Mouse (Mus musculus) layer of hippocampus, adult 18-20 months (tissue): ENCODE results near the gene Bri3bp. TPM values are rescaled to one million over a fixed set of nuclear protein-coding genes. Genes with fewer than 3 reads are reported as not detected.
A peak's percentile ranks its signal among the peaks of the same experiment; 100 is the strongest.
"Not testable (repeated sequence)": the region's sequence is repeated elsewhere in the genome, so short reads cannot be mapped to it uniquely, and the experiment has no call there.

Experiments used
- DNase-seq, 2 experiments: peaks; one replicate each; pipeline ENCODE4 v3.0.0; 2022; ENCODE audit warnings: low spot score in 2 of 2
- total RNA-seq, 2 experiments: library from RNA; stranded (reverse); gene quantifications; 2 replicates each; pipeline ENCODE4 v1.2.3; 2021

Gene Bri3bp
- total RNA-seq, 2 experiments from 2014 or later = 92.7 to 107 TPM

DNA sequence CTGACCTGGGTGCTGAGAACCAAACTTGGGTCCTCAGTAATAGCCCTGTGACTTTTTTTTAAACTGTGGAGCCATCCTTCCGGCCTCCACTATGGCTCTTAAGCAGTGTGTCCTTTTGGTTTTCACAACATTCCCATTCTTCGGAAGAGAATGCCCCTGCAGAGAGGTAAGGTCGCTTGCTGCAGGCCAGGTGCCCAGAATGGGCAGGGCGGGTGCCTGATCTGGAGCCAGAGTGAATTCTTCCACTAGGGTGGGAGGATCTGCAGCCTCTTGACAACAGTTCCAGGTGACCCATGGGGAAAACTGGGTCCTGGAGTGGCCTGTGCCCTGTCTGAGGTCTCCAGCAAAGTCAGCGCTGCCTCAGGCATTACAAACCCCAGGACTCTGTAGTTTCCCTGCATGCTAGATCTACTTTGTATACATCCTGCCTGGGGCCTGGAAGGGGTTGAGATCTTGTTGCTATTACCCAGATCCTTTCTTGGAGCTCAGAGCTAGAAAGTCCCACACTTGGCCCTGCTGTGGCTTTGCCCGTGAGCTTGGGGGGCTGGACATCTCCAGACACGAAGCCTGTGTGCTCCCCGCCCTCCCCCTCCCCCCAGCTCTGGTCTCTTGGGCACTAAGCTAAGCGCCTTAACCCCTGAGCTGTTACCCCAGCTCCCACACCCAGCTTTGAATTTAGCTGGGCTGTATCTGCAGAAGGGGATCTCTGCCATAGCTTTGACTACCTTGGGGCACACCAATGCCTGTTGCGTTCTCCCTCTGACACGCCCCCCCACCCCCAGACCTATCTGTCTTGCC is 39.3 kb downstream of the Bri3bp start:
- DNase-seq = no peak

DNA sequence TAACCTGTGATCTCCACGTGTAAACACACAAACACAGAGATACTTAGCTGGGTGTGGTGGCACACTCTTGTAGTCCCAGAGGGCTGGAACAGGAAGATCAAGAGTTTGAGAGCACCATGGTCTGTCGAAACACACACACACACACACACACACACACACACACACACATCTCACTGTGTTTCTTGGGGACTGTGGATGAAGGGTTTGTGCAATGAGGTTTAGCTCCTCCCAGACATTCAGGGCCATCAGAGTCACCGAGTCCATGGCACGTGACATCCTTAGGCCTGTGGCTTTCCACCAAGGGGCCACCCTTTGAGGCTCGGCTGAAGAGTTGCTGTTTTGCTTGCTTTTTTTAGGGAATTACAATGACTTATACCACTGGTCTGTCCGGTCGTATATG is 41.1 kb downstream of the Bri3bp start:
- DNase-seq = no peak

DNA sequence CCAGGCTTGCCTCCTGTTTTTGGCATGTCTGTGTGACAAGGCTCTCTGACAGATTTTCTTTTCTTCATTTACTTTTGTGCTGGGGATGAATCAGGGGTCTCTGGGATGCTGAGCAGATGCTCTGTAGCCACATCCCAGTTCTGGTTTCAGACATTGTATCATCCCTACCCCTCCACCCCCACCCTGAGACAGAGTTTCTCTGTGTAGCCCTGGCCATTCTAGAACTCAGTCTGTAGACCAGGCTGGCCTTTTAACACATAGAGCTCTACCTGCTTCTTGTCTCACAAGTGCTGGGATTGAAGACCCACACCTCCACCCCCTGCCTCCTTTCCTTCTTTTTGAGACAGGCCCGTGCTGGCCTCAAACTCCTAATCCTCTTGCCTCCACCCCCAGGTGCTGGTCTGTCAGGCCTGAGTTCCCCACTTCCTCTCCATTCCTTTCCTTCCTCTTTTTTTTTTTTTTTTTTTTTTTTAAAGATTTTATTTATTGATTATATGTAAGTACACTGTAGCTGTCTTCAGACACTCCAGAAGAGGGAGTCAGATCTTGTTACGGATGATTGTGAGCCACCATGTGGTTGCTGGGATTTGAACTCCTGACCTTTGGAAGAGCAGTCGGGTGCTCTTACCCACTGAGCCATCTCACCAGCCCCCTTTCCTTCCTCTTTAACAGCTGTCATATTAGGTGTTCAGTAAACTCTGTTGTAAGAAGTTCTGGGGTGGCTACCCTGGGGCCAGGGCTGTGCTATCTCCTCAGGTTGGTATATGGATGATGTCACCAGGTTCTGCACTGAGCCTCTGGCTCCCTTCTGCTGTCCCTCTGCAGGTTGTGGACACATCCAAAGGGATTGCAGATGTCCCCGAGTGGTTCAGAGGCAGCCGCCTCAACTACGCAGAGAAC is 42.6 kb downstream of the Bri3bp start:
- no peak for DNase-seq

DNA sequence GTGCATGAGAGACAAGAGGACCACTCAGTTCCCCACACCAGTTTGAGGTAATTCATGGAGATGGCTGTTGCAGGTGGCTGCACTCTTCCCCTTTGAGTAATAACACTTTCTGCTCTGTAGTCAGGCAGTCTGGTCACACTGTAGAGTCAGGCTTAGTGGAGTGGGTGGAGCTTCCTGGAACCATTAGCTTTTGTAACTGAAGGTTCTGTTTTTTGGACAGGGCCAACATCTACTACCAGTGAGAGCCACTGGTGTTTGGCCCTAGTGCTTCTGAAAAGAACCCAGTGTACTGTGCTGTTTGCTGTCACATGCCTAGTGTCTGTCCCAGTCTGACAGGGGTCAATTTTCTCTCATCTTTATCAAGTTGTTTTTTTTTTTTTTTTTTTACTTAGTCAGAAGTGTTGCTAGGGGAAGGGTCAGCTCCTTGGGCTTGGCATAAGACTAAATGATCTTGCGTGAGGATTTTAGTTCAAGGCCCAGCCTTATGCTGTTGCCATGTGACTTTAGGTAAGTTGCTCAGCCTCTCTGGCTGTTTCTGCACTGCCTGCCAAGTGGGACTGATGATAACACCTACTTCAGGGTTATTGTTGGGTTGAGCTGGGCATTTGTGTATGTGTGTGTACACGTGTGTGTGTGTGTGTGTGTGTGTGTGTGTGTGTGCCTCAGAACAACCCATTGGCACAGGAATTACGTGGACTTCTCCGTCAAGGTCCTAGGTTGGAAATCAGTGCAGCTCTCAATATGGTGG is 43.8 kb downstream of the Bri3bp start:
- DNase-seq = no peak

DNA sequence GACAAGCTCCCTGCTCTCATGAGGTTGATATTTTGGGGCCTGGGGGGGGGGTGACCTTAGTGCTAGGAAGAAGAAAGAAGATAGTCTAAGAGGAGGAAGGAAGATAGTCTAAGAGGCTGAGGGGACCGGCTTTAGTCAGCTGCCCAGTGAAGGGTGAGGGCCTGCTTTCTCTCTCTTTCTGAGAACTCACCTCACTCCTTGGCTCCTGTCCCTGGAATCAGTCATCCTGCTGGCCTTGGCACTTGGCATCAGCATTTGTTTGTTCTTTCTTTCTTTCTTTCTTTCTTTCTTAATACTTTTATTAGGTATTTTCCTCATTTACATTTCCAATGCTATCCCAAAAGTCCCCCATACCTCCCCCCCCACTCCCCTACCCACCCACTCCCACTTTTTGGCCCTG is 44.7 kb downstream of the Bri3bp start:
- DNase-seq = no peak

DNA sequence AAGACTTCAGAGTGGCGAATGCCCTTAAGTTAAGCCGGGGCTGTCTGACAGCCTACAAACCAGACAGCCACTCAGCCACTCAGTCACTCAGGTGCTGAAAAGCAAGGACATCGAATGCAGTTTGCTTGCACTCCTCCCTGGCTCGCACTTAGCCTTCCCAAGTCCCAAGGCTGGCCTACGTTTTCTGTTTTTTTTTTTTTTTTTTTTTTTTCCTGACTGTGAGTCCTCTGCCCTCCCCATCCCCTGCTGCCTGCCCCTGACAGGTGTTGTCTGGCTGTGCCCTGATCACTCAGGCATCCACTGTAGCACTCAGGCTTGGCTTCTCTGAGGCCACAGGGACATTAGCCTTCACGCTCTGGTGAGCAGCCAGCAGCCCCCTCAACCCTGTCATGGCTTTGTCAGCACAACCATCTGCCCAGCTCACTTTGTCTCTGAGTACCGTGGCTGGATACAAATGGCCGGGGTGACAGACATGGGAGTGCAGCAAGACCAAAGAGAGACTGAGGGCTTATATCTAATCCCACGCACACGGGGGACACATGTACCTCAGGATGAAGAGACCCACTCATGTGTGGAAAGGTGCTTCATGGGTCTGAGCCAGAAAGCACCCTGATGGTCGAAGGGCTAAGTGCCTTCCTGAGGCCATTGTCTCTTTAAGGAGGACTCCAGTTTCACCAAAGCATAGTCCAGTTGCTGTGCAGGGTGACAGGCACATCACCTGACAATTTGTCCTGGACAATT is 46.2 kb downstream of the Bri3bp start:
- DNase-seq = no peak

DNA sequence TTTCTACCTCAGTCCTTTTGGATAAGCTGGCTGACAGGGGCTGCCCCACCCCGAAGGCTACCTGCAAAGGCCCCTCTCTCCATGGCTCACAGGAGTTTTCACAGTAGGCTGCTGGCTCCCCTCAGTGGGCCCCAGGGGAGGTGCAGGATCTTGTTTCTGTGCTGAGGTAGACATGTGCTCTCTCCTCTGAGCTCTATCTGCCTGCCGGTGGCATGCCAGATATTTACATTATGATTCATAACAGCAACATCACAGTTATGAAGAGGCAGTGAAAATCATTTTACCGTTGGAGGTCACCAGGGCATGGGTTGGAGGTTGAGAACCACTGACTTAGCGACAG is 46.7 kb downstream of the Bri3bp start:
- no peak for DNase-seq

DNA sequence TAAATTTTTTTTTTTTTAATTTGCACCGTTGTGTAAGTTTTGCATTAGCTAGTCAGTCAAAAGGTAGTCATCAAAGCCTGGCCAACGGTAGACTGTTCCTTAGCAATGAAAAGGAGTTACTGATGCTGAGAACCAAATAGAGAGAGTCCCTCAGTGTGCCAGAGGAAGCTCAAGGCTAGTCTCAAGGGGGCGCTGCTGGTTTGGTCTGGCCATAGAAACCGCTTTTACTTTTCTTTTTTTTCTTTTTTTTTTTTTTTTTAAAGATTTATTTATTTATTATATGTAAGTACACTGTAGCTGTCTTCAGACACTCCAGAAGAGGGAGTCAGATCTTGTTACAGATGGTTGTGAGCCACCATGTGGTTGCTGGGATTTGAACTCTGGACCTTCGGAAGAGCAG is 47.6 kb downstream of the Bri3bp start:
- not testable (repeated sequence) for DNase-seq

DNA sequence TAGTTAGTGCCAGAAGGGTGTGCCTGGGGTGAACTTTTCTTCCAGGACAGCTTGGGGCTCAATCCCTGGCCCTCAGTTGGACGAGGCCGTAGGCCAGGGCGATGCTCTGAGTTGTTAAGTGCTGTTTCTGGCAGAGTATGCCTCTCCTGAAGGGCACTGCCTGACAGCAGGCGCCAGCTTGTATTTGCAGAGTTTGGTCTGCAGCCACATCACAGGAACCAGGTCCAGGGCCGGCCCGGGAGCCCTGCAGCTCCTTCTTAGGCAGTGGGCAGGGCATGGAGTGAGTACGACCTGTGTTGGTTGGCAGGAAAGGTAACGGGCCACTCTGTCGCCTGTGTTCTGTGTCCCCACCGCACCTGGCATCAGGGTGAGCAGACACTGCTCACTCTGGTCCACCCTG is 49.7 kb downstream of the Bri3bp start:
- DNase-seq = no peak

DNA sequence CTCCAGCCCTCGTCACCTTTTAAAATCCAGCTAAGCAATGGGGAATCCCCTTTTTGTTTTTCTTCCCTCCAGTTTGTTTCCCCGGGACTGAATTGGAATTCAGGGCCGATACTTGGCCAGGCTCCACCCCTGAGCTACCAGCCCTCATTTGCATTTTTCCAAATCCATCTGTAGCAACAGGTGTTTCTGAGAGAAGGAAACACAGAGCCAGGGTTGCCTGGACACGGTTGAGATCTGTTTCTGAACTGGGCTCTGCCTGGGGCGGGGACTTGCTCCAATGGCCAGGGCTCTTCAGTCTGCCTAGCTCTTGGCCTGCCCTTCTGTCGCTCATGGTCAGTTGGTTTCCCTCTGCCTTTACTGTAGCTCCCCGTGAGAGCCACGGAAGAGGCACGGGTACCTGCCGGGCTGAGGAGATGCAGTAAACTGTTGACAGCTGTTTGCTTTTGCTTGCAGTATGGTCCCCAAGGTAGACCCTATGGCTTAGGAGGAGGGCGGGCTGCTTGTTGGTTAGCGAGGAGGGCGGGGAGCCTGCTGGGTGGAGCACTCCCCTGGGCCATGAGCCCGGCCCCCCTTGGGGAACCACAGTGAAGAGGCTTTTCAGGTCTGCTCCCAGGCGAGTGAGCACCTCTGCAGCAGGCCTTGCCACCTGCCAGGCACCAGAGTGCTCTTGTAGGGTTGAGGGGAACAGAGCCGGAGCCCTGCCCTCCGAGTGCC is 51.2 kb downstream of the Bri3bp start:
- peak in 1 of 2 experiments; percentile 63 for DNase-seq

DNA sequence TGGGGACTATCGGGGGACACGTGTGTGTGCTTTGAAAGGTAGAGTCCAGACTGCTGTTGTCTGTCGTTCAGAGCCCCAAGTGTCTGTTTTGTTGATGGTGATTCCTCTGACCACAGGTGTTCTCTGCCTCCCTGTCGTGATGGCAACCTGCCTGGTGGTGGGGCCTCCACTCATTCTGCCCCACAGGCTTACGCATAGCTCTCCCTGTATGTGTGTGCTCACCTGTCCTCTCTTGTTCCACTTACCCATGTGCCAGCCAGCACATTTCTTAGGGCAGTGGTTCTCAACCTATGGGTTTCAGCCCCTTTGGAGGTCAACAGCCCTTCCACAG is 51.7 kb downstream of the Bri3bp start:
- DNase-seq = no peak

DNA sequence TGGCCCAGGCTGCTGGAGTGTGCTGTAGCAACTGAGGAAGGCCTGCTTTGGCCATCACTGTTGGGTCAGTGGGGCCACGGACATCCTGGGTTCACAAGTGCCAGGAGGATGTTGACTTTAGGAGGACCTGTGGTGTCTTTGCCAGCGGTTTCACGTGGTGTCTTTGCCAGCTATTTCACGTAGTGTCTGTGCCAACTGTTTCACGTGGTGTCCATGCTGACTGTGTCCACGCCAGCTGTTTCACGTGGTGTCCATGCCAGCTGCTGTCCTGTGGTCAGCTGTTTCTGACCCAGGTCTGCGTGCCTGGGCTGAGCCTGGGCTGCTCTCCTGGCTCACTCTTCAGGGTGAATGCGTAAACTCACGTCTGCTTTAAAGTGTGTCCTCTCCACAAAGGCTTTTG is 54.3 kb downstream of the Bri3bp start:
- no peak for DNase-seq

DNA sequence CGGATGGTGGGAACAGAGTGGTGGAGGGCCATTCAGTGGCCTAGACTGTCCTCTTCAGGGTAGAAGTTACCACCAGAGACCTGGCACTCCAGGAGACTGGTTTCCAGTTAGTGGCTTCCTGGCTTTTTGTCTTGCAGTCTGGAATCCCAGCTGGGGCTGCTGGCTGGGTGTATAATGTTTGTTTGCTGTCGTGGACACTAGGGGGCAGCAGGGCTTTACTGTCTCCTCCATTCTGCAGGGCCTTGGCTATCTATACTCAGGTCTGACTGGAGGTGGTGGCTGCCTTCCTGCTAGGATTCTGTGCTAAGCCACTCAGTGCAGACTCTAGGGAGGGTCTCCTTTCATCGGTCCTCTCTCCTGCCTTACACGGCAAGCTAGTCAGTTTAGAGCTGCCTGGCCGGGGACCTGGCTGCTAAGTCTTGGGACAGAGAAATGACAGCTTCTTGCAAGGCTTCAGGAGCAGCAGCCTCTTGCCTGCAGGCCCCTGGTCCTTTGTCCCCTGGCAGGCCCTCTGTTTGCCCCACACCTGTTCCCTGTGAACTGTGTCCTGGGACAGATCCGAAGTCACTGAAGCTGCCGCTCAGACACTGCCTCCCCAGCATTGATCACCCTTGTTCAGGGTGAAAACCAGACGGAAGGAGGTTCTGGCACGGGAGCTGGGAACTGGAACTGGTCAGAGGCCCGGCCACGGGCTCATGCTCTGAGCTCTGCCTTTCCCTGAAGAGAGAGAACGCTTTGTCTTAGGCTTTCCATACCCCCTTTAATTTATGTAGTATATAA is 56.6 kb downstream of the Bri3bp start:
- DNase-seq = peak; percentile 77 to 91

DNA sequence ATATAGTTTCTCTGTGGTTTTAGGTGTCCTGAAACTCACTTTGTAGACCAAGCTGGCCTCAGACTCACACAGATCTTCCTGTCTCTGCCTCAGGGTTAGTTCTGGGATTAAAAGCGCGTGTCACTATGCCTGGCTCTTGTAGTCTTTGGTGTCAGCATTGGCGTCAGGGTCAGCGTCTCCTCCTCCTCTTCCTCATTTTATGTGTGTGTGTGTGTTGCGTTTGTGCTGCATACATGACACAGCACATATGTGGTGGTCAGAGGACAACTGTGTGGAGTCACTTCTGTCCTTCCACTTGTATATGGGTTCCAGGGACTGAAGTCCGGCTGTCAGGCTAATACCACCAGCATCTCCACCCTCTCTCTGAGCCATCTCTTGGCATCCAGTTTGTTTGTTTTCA is 60.1 kb downstream of the Bri3bp start:
- DNase-seq = no peak

DNA sequence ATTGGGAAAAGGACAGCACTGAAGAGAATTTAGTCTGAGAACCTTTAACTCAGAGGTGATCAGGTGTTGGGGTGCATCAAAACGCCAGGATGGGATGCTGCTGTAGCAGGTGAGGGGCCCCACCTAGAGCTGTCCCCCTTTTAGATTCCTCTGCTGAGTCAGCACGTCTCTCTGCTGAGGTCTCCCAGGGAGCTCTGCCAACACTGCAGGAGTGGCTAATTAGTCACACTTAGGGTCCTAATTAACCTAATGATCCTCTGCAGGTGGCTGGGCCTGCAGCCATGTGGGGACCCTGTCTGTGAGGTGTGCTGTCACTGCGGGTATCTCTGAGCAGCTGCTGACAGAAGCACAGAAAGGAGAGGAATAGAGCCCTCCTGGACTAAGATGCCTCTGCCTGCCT is 60.8 kb downstream of the Bri3bp start:
- no peak for DNase-seq

DNA sequence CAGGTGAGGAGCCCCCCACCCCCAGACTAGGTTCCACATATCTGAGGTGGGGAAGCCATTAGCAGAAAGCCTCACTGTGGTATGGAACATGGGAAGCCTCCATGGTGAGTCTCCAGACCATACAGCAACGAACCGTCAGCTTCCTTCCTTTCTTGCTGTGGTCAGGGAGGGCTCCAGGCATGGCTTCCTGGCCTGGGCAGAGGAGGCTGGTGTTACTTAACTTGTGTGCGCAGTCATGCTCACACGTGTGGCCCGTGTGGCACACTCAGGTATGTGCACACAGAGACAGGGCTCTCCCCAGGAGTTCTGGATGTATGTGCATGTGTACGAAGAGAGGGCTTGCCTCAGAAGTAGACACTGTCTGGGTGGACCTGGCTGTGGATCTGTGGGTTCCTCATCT is 62.3 kb downstream of the Bri3bp start:
- DNase-seq = no peak

DNA sequence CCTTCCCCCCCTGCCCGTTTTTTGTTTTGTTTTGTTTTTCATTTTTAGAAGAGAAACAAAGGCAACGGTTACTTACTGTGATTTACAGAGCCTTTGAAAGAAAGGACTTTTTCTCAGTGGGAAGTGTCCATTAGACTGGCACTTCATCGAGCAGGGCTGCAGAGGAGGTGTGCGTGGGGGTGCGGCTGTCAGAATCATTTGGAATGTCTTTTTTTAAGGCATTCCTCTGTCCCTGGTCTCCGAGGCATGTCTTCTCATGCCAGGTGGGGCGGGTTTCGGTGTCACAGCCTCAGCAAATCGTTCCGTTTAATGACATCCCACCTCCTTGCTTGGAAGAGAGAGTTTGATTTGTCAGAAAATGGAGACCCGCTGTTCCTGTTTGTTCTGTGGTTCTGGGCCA is 63.3 kb downstream of the Bri3bp start:
- no peak for DNase-seq

DNA sequence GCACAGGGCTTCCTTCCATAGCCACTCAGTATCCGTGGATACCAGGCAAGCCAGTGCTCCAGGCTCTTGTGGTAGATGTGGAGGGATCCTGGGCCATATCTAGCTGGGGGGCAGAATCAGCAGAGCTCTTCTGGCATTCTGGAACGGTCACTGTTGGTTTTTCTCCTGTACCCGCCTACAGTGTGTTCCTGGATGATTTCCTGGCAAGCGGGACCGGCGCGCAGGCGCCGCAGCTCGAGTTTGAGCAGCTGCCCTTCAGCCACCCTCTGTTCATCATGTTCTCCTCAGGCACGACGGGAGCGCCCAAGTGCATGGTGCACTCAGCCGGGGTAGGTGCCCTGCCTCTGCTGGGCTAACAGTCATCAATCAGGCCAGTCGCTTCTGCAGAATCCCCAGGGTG is 64.6 kb downstream of the Bri3bp start:
- peak; percentile 63 to 74 for DNase-seq

DNA sequence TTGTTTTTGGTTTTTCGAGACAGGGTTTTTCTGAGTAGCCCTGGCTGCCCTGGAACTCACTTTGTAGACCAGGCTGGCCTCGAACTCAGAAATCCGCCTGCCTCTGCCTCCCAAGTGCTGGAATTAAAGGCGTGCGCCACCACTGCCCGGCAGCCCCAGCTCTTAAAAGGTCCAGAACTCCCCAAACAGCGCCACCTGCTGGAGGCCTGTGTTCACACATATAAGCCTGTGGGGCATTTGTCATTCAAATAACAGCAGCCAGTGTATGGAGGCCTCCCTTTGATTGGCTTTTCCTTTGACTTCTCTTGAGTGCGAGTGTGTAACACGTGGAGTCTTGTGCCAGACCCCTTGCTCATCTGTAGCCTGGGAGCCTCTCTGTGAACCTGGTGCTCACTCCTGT is 66.2 kb downstream of the Bri3bp start:
- no peak for DNase-seq

DNA sequence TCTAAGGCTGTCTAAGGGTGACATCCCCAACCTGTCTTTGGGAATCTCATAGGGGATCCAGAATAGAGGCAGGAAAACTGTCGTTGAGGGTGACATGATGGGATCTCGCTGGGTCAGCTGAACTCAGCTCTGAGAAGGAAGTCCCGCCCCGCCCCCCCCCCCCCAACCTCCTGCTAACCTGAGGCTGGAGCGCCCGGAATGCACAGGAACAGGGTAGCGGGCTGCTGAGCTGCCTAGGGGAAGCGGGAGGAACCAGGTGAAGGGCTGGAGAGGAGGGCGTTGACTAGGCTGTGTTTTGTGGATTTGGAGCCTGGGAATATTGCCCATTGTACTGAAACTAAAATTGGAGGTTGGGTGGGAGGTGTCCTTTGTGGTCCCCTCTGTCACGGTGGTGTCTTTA is 66.6 kb downstream of the Bri3bp start:
- no peak for DNase-seq
